Mouse (Mus musculus): ENCODE data around the gene Crebzf. TPM values are rescaled to one million over a fixed set of nuclear protein-coding genes. Genes with fewer than 3 reads are reported as not detected.

The Crebzf gene
- 46.7 and 53.5 TPM in 2 replicates for polyA plus RNA-seq (2014; fragmentation: Nextera tagmentation; extraction: Ambion mirVana)

DNA sequence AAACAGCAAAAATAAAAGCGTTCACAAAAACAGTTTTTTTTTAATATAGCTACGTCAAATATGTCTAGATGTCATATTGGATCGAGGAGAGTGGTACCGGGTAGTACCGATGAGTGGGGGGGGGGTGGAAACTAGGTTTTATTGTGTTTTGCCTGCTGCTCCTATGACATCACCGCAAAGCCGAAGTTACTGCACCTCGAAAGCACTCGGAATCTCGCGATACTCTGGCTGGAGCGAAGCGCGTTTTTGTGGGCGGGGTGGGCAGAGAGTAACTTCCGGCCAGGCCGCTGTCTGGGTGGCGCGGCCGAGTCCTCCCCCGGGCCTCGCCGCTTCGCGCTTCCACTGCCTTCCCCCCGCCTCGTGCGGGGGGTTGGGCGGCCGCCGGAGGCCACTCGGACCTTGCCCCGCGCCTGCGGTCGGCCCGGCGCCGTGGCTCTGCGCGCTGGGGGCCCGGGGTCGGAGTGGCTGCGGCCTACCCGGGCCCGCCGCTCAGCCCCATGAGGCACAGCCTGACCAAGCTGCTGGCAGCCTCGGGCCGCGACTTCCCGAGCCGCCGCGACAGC lies at the start of gene Crebzf:
Crebzf (plus strand) TSS at position 212 of the 563 bp plus-strand sequence.
- Histone ChIP-seq H3K4me3 (ENCODE audit: low read depth, low read length) (peak within 1 kb of the TSS; percentile 97), H3K27me3 (ENCODE audit: control insufficient read depth, insufficient read depth, low read length) (no peaks in the 10 kb centered on the region), H3K4me2 (ENCODE audit: low read depth, low read length) (peak within 1 kb of the TSS; percentile 61), H3K9me3 (replicated peaks; ENCODE audit: control insufficient read depth, low read length) (no peaks in the 10 kb centered on the region), H3K27ac (replicated peaks; ENCODE audit: low read depth, low read length) (peak within 1 kb of the TSS; percentile 97), H3K4me1 (ENCODE audit: control insufficient read depth, insufficient read depth, low read length) (no peaks in the 10 kb centered on the region), H3K36me3 (replicated peaks; ENCODE audit: control insufficient read depth, insufficient read depth, low read depth, low read length) (no peaks in the 10 kb centered on the region), H3K9ac (replicated peaks; ENCODE audit: low read length) (peak within 1 kb of the TSS; percentile 99)
- DNase-seq (ENCODE audit: low spot score) (peak; percentile 99), ATAC-seq (replicated peaks; ENCODE audit: insufficient number of reproducible peaks, low FRiP score, low TSS enrichment, low read depth) (peak; percentile 95)
- 1% methylated on average over 51 of the region's 54 CpGs for WGBS

- Histone ChIP-seq H3K36me3 (replicated peaks; ENCODE audit: control insufficient read depth, insufficient read depth, low read depth, low read length) (no peaks in the 10 kb centered on the region), H3K9me3 (replicated peaks; ENCODE audit: control insufficient read depth, low read length) (no peaks in the 10 kb centered on the region), H3K4me1 (ENCODE audit: control insufficient read depth, insufficient read depth, low read length) (no peaks in the 10 kb centered on the region), H3K4me2 (ENCODE audit: low read depth, low read length) (no peak overlapping the region), H3K9ac (replicated peaks; ENCODE audit: low read length) (no peak overlapping the region), H3K4me3 (ENCODE audit: low read depth, low read length) (no peak overlapping the region), H3K27me3 (ENCODE audit: control insufficient read depth, insufficient read depth, low read length) (no peaks in the 10 kb centered on the region), H3K27ac (replicated peaks; ENCODE audit: low read depth, low read length) (no peak overlapping the region)
- 53% methylated on average over 4 of the region's 4 CpGs for WGBS
- ATAC-seq (replicated peaks; ENCODE audit: insufficient number of reproducible peaks, low FRiP score, low TSS enrichment, low read depth) (no peak), DNase-seq (ENCODE audit: low spot score) (no peak)
Observed at GRCm38 (mm10) chr7:90395073-90395472, 47.5 kb upstream of the Crebzf start.

- no peak overlapping the region for H3K4me2 ChIP-seq (ENCODE audit: low read depth, low read length)
- no peak for ATAC-seq (replicated peaks; ENCODE audit: insufficient number of reproducible peaks, low FRiP score, low TSS enrichment, low read depth)
- no peak overlapping the region for H3K4me3 ChIP-seq (ENCODE audit: low read depth, low read length)
- no peak overlapping the region for H3K27ac ChIP-seq (replicated peaks; ENCODE audit: low read depth, low read length)
- H3K27me3 ChIP-seq (ENCODE audit: control insufficient read depth, insufficient read depth, low read length): no peaks in the 10 kb centered on the region
- no peak overlapping the region for H3K9ac ChIP-seq (replicated peaks; ENCODE audit: low read length)
- H3K9me3 ChIP-seq (replicated peaks; ENCODE audit: control insufficient read depth, low read length): no peaks in the 10 kb centered on the region
- 78% methylated on average over 5 of the region's 5 CpGs for WGBS
- DNase-seq (ENCODE audit: low spot score): no peak
- H3K4me1 ChIP-seq (ENCODE audit: control insufficient read depth, insufficient read depth, low read length): no peaks in the 10 kb centered on the region
- H3K36me3 ChIP-seq (replicated peaks; ENCODE audit: control insufficient read depth, insufficient read depth, low read depth, low read length): no peaks in the 10 kb centered on the region
Observed at GRCm38 (mm10) chr7:90395928-90396327, 46.6 kb upstream of the Crebzf start.

GRCm38 (mm10) chr7:90409934-90410333 lies 32.6 kb upstream of the Crebzf start:
- Histone ChIP-seq H3K36me3 (replicated peaks; ENCODE audit: control insufficient read depth, insufficient read depth, low read depth, low read length) (no peaks in the 10 kb centered on the region), H3K27ac (replicated peaks; ENCODE audit: low read depth, low read length) (no peak overlapping the region), H3K4me2 (ENCODE audit: low read depth, low read length) (no peak overlapping the region), H3K27me3 (ENCODE audit: control insufficient read depth, insufficient read depth, low read length) (no peaks in the 10 kb centered on the region), H3K9ac (replicated peaks; ENCODE audit: low read length) (no peak overlapping the region), H3K4me1 (ENCODE audit: control insufficient read depth, insufficient read depth, low read length) (no peaks in the 10 kb centered on the region), H3K4me3 (ENCODE audit: low read depth, low read length) (no peak overlapping the region), H3K9me3 (replicated peaks; ENCODE audit: control insufficient read depth, low read length) (no peaks in the 10 kb centered on the region)
- ATAC-seq (replicated peaks; ENCODE audit: insufficient number of reproducible peaks, low FRiP score, low TSS enrichment, low read depth): no peak
- DNase-seq (ENCODE audit: low spot score): peak; percentile 77
- 57% methylated on average over 3 of the region's 3 CpGs for WGBS

- Histone ChIP-seq H3K9me3 (replicated peaks; ENCODE audit: control insufficient read depth, low read length) (no peaks in the 10 kb centered on the region), H3K36me3 (replicated peaks; ENCODE audit: control insufficient read depth, insufficient read depth, low read depth, low read length) (no peaks in the 10 kb centered on the region), H3K4me1 (ENCODE audit: control insufficient read depth, insufficient read depth, low read length) (no peaks in the 10 kb centered on the region), H3K9ac (replicated peaks; ENCODE audit: low read length) (peak within 1 kb of the TSS; percentile 56), H3K4me3 (ENCODE audit: low read depth, low read length) (peak within 1 kb of the TSS; percentile 27), H3K27me3 (ENCODE audit: control insufficient read depth, insufficient read depth, low read length) (no peaks in the 10 kb centered on the region), H3K4me2 (ENCODE audit: low read depth, low read length) (peak within 1 kb of the TSS; percentile 54), H3K27ac (replicated peaks; ENCODE audit: low read depth, low read length) (no peak within 1 kb of the TSS)
- peak; percentile 91 for DNase-seq (ENCODE audit: low spot score)
- 23% methylated on average over 29 of the region's 29 CpGs for WGBS
- peak; percentile 100 for ATAC-seq (replicated peaks; ENCODE audit: insufficient number of reproducible peaks, low FRiP score, low TSS enrichment, low read depth)
Observed at GRCm38 (mm10) chr7:90426020-90427001, 16.2 kb upstream of the Crebzf start, which contains the start of gene Ccdc89. TSS of gene Ccdc89 (plus strand) at chr7:90426577.

- DNase-seq (ENCODE audit: low spot score) (no peak), ATAC-seq (replicated peaks; ENCODE audit: insufficient number of reproducible peaks, low FRiP score, low TSS enrichment, low read depth) (no peak)
- Histone ChIP-seq H3K4me3 (ENCODE audit: low read depth, low read length) (no peak overlapping the region), H3K9ac (replicated peaks; ENCODE audit: low read length) (peak overlapping the region; percentile 56), H3K9me3 (replicated peaks; ENCODE audit: control insufficient read depth, low read length) (no peaks in the 10 kb centered on the region), H3K27ac (replicated peaks; ENCODE audit: low read depth, low read length) (no peak overlapping the region), H3K4me2 (ENCODE audit: low read depth, low read length) (peak overlapping the region; percentile 54), H3K4me1 (ENCODE audit: control insufficient read depth, insufficient read depth, low read length) (no peaks in the 10 kb centered on the region), H3K27me3 (ENCODE audit: control insufficient read depth, insufficient read depth, low read length) (no peaks in the 10 kb centered on the region), H3K36me3 (replicated peaks; ENCODE audit: control insufficient read depth, insufficient read depth, low read depth, low read length) (no peaks in the 10 kb centered on the region)
- WGBS: 72% methylated on average over 9 of the region's 9 CpGs
Observed at GRCm38 (mm10) chr7:90427006-90427405, 15.5 kb upstream of the Crebzf start.

DNA sequence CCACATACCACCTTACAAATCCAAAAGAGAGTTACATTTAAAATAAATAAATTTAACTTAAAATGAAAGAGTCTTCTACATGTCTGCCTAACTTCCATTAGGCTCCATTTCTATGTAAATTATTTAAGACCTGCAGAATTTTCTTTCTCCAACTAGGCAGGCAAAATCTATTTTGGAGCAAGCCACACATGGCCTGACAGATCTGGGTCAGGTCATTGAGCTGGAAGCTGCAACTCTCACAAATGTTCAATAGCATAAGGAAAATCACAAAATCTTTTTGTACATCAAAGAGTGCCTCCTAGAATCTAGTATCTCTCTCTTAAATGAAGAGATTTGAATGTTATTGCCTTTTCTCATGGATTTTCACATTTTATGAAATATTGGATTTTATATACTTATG lies 10.3 kb upstream of the Crebzf start:
- ATAC-seq (replicated peaks; ENCODE audit: insufficient number of reproducible peaks, low FRiP score, low TSS enrichment, low read depth) (no peak), DNase-seq (ENCODE audit: low spot score) (no peak)
- Histone ChIP-seq H3K4me3 (ENCODE audit: low read depth, low read length) (no peak overlapping the region), H3K27ac (replicated peaks; ENCODE audit: low read depth, low read length) (no peak overlapping the region), H3K9ac (replicated peaks; ENCODE audit: low read length) (no peak overlapping the region), H3K4me2 (ENCODE audit: low read depth, low read length) (no peak overlapping the region), H3K27me3 (ENCODE audit: control insufficient read depth, insufficient read depth, low read length) (no peaks in the 10 kb centered on the region), H3K4me1 (ENCODE audit: control insufficient read depth, insufficient read depth, low read length) (no peaks in the 10 kb centered on the region), H3K36me3 (replicated peaks; ENCODE audit: control insufficient read depth, insufficient read depth, low read depth, low read length) (no peaks in the 10 kb centered on the region), H3K9me3 (replicated peaks; ENCODE audit: control insufficient read depth, low read length) (no peaks in the 10 kb centered on the region)

- WGBS: 92% methylated on average over 4 of the region's 4 CpGs
Observed at GRCm38 (mm10) chr7:90440044-90440443, 2.5 kb upstream of the Crebzf start.

More at GRCm38 (mm10) chr7:90440044-90440443, 2.5 kb upstream of the Crebzf start:
- no peak overlapping the region for H3K27ac ChIP-seq (replicated peaks; ENCODE audit: low read depth, low read length)
- no peaks in the 10 kb centered on the region for H3K9me3 ChIP-seq (replicated peaks; ENCODE audit: control insufficient read depth, low read length)
- H3K9ac ChIP-seq (replicated peaks; ENCODE audit: low read length): no peak overlapping the region
- no peak overlapping the region for H3K4me2 ChIP-seq (ENCODE audit: low read depth, low read length)
- no peaks in the 10 kb centered on the region for H3K27me3 ChIP-seq (ENCODE audit: control insufficient read depth, insufficient read depth, low read length)
- H3K4me3 ChIP-seq (ENCODE audit: low read depth, low read length): no peak overlapping the region
- no peaks in the 10 kb centered on the region for H3K4me1 ChIP-seq (ENCODE audit: control insufficient read depth, insufficient read depth, low read length)
- no peaks in the 10 kb centered on the region for H3K36me3 ChIP-seq (replicated peaks; ENCODE audit: control insufficient read depth, insufficient read depth, low read depth, low read length)
- ATAC-seq (replicated peaks; ENCODE audit: insufficient number of reproducible peaks, low FRiP score, low TSS enrichment, low read depth) (no peak), DNase-seq (ENCODE audit: low spot score) (no peak)
